Mouse (Mus musculus): ENCODE measurements around the gene Hps5.

The Hps5 gene

DNA sequence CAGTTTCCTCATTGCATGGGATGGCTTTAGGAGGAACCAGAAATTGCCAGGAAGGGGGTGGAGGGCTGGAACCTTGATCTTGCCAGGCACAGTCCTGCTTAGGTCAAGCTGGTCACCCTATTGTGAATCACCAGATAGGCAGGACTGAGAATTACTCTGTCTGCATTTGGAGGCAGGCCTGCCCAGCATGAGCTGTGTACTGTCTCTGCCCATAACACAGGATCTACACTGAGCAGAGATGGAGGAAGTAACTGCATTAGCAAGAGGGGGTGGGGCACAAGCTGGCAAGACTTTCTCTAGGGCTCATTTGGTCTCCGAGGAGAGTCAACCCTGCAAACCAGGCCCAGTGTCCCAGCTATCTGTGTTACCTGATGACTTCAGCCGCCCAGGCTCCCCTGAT, 60.9 kb downstream of the Hps5 start:
- WGBS, result 86% methylated on average over 2 of the region's 2 CpGs

GRCm38 (mm10) chr7:46732458-46732857, 63.4 kb downstream of the Hps5 start, which contains the start of gene Saa4:
Saa4 (minus strand) TSS chr7:46732603.
- 93% methylated on average over 4 of the region's 4 CpGs for WGBS

- WGBS, result 43% methylated on average over 1 of the region's 1 CpGs
Measured at GRCm38 (mm10) chr7:46727584-46727983, 68.3 kb downstream of the Hps5 start.

DNA sequence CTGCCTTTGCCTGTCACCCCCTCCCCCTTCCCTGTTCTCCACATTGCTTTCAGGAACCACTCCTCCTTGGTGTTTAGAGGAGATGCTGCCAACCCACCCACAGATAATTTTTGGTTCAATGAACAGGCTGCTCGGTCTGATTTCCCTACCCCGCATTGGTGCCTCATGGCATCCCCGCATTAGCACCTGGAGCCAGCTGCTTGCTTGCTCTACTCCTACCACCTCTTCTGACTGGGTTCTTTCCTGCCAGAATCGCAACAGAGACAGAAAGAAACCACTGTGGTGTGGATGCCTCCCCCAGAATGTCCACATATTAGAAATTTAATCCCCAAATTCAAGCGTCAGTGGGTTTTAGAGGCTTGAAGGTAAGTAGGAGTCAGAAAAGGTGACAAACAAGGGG, 71.5 kb downstream of the Hps5 start:
- WGBS, result 53% methylated on average over 5 of the region's 5 CpGs

GRCm38 (mm10) chr7:46723849-46724248, 72.0 kb downstream of the Hps5 start:
- 87% methylated on average over 3 of the region's 3 CpGs for WGBS

DNA sequence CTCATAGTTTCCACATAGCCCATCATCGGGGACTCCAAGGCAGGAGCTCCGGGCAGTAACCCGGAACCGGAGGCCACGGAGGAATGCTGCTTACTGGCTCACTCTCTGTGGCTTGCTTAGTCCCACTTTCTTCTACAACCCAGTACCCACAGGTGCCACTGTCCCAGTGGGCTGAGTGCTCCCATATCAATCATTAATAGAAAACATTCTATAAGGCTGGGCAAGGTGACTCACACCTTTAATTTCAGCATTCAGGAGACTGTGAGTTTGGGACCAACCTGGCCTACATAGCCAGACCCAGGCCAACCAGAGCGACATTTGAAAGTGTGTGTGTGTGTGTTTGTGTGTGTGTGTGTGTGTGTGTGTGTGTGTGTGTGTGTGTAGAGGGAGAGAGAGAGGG, 72.5 kb downstream of the Hps5 start:
- 96% methylated on average over 6 of the region's 6 CpGs for whole genome bisulfite sequencing

DNA sequence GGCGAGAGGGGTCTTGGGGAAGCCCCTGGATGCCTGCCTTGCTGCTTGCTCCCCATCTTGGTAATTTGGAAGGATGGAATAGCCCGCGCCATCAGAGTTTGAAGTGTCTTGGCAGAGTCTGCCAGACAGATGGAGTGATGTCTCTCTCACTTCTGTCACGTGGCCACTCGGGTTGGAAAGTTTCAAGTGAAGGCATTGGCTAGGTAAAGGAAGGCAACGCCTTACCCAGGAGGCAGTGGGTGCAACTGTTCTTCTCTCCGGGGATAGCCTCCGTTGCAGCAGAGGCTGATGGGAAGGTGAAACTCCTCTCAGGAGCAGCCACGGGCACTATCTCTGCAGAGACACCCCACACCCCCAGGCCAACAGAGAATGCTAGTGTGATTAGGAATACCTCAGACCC, 75.4 kb downstream of the Hps5 start:
- WGBS, result 52% methylated on average over 9 of the region's 9 CpGs

GRCm38 (mm10) chr7:46719526-46719925, 76.3 kb downstream of the Hps5 start:
- WGBS, result 58% methylated on average over 7 of the region's 7 CpGs

DNA sequence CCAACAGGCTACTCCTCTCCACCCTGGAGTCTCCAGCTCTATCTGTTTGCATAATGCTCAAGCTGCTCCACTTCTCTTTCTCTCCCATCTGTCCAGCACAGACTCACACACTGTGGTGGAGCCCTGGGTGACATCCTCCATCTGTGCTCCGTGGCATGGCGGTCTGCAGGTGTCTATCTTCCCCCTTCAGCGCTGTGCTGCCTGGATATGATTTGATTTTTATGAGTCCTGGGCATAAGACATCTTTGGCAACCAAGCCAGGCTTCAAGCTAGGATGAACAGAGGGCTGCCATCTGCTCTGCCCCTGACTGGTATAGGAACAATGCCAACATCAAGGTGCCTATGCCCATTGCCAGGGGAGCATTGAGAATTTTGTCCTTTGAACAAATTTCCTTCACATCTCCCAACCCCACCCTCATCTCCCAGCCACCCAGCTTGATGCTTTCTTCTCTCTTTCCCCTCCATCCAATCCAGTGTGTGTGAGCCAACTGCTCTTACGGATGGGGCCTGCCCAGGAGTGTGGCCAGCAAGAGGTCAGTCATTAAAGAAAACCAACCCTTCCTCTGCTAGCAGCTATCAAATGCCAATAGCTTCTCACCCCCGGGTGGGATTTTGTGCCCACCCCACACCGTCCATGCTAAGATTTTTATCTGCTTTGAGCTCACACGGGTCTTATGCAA, 77.1 kb downstream of the Hps5 start:
- WGBS, result 67% methylated on average over 7 of the region's 7 CpGs

GRCm38 (mm10) chr7:46716897-46717296, 79.0 kb downstream of the Hps5 start:
- WGBS, result 20% methylated on average over 5 of the region's 5 CpGs

- 92% methylated on average over 5 of the region's 5 CpGs for WGBS
Measured at GRCm38 (mm10) chr7:46715600-46715999, 80.3 kb downstream of the Hps5 start, which contains the start of gene Saa3. Saa3 (minus strand) TSS chr7:46715700.

GRCm38 (mm10) chr7:46714518-46714917, 81.3 kb downstream of the Hps5 start:
- 25% methylated on average over 6 of the region's 6 CpGs for WGBS

- WGBS, result 69% methylated on average over 6 of the region's 6 CpGs
Measured at GRCm38 (mm10) chr7:46712250-46712649, 83.6 kb downstream of the Hps5 start.
